Mouse (Mus musculus) ES-E14 (cell line): Measurements from ENCODE around the gene Kcnk2. TPM values are rescaled to one million over a fixed set of nuclear protein-coding genes. Genes with fewer than 3 reads are reported as not detected.

Experiments used
- DNase-seq: peaks from one replicate; pipeline ENCODE4 v3.0.0-alpha.2; 2013; ENCODE audit warnings: low read depth, low spot score
- H3K27ac ChIP-seq: 2 replicates; pipeline ENCODE4 v1.5.1; 2012; ENCODE audit warnings: low read depth, mild to moderate bottlenecking, low read length, moderate library complexity, mixed read lengths; ENCODE audit not compliant: poor library complexity, insufficient read depth, severe bottlenecking
- H3K36me3 ChIP-seq: 2 replicates; pipeline ENCODE4 v1.6.1; 2012; ENCODE audit warnings: mild to moderate bottlenecking, low read length, moderate library complexity, mixed read lengths; ENCODE audit not compliant: control insufficient read depth, poor library complexity, insufficient read depth, severe bottlenecking
- H3K4me1 ChIP-seq, 2 experiments: fragments of 150-350 bp in 1 of 2; sonication (generic) in 1 of 2; 2 replicates each; pipeline ENCODE4 v1.6.1; 2012; ENCODE audit warnings: low read length in 2 of 2, mild to moderate bottlenecking in 1 of 2, mixed read lengths in 1 of 2; ENCODE audit not compliant: control insufficient read depth in 2 of 2, insufficient read depth in 2 of 2, poor library complexity in 1 of 2
- H3K4me3 ChIP-seq, 2 experiments: fragments of 150-350 bp in 1 of 2; sonication (generic) in 1 of 2; 2 replicates each; pipeline ENCODE4 v1.5.1; 2012; ENCODE audit warnings: low read length in 2 of 2, low read depth in 1 of 2, mild to moderate bottlenecking in 1 of 2, mixed read lengths in 1 of 2; ENCODE audit not compliant: insufficient read depth in 1 of 2, poor library complexity in 1 of 2, severe bottlenecking in 1 of 2
- H3K9ac ChIP-seq: 2 replicates; pipeline ENCODE4 v1.6.1; 2012; ENCODE audit warnings: low read depth, mild to moderate bottlenecking, low read length, mixed read lengths; ENCODE audit not compliant: poor library complexity, insufficient read depth, severe bottlenecking
- H3K9me3 ChIP-seq: fragments of 150-350 bp; sonication (generic); 2 replicates; pipeline ENCODE4 v1.6.1; 2012; ENCODE audit warnings: low read depth, mild to moderate bottlenecking, low read length; ENCODE audit not compliant: control insufficient read depth, insufficient read depth
- CHD2 ChIP-seq: IDR thresholded peaks from 2 replicates; pipeline ENCODE4 v1.6.1; 2014; ENCODE audit warnings: mild to moderate bottlenecking, low read depth, low read length, inconsistent platforms
- HCFC1 ChIP-seq: IDR thresholded peaks from 2 replicates; pipeline ENCODE4 v1.6.1; 2012; ENCODE audit warnings: low read length, inconsistent platforms, borderline replicate concordance; ENCODE audit not compliant: insufficient read depth
- MAFK ChIP-seq: IDR thresholded peaks from 2 replicates; pipeline ENCODE4 v1.6.1; 2014; ENCODE audit warnings: mild to moderate bottlenecking, low read depth, low read length, inconsistent platforms; ENCODE audit not compliant: insufficient read depth
- ZC3H11A ChIP-seq: IDR thresholded peaks from 2 replicates; pipeline ENCODE4 v1.6.1; 2012; ENCODE audit warnings: low read depth, mild to moderate bottlenecking, inconsistent platforms, low read length, borderline replicate concordance
- ZNF384 ChIP-seq: IDR thresholded peaks from 2 replicates; pipeline ENCODE4 v1.6.1; 2012; ENCODE audit warnings: low read depth, low read length, inconsistent platforms
- in situ Hi-C, 2 experiments: fragments of 600-800 bp; cut with MboI; formaldehyde crosslinking; loops; one replicate each; pipeline ENCODE4 v1.15.1; 2025; ENCODE audit warnings: low sequenced_read_pairs in 2 of 2, inconsistent platforms in 1 of 2; ENCODE audit not compliant: unreplicated experiment in 2 of 2
- total RNA-seq: library from RNA; depleted of rRNA; stranded (reverse); fragments of 300-350 nt; gene quantifications from 2 replicates; pipeline ENCODE4 v1.2.3, GENCODE M21; 2012

The Kcnk2 gene
- total RNA-seq, 1 experiment = 0.94 TPM

DNA sequence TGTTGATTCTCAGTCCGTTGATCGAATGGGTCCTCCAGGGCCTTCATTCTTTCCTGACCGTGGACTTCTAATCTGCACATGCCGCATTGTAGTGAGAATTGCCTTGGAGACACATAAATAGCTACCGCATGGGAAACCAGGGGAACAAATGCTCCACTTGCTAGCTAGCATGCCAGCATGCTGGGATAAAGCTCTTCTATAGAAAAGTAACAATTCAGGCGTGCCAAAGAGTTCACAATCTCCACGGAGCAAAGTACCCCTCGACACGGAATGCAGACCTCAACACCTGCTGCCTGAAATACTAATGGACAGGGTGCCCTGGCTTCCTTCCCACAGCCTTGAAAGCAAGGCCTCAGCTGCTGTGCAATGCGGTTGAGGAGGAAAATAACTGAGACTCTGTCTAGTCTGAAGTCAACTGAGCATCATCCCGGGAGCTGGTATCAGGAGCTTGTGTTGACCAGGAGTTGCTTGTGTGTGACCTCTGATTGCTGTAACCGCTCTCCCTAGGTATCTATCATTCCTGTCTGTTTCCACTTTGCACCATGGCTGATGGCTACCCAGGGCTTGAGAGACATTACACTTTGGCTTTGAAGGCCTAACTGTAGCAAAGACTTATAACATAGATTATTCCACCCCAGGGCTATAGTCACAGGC lies 214.2 kb downstream of the Kcnk2 start:
- Histone ChIP-seq H3K9me3 (no peaks in the 10 kb centered on the region), H3K9ac (no peak overlapping the region), H3K4me3 (no peak overlapping the region), H3K4me1 (no peaks in the 10 kb centered on the region), H3K27ac (no peak overlapping the region), H3K36me3 (no peaks in the 10 kb centered on the region)
- DNase-seq = no peak
- in situ Hi-C loops = no loop called here
- TF ChIP-seq ZC3H11A (no peak), HCFC1 (no peak), ZNF384 (no peak), CHD2 (no peak), MAFK (no peak)

DNA sequence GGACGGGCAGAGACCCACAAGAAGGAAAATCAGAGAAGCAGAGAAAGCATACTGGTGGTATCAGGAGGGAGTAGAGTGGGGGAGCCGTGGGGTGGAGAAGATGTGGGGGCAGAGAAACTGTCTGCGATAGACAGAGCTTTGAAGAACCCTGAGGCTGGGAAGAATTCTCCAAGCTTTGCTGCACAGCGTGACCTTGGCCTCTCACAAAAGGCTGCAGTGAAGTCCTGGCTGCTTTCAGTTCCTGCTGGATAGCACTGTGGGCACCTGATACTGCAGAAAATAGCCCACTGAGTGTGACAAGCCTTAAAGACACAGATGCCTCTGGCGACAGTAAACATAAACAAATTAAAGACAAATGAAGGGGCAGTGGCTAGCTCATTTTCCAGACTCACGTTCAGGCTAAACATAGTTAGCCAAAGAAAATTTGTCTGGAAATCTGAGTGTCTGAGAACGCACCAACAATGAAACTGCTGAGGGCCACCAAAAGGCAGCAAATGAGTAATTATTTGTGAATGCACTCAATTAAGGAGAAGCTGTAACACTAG lies 216.8 kb downstream of the Kcnk2 start:
- TF ChIP-seq ZNF384 (no peak), ZC3H11A (no peak), CHD2 (no peak), MAFK (no peak), HCFC1 (no peak)
- Histone ChIP-seq H3K4me3 (no peak overlapping the region), H3K27ac (no peak overlapping the region), H3K4me1 (no peaks in the 10 kb centered on the region), H3K36me3 (no peaks in the 10 kb centered on the region), H3K9me3 (no peaks in the 10 kb centered on the region), H3K9ac (no peak overlapping the region)
- in situ Hi-C loops = no loop called here
- DNase-seq = no peak

DNA sequence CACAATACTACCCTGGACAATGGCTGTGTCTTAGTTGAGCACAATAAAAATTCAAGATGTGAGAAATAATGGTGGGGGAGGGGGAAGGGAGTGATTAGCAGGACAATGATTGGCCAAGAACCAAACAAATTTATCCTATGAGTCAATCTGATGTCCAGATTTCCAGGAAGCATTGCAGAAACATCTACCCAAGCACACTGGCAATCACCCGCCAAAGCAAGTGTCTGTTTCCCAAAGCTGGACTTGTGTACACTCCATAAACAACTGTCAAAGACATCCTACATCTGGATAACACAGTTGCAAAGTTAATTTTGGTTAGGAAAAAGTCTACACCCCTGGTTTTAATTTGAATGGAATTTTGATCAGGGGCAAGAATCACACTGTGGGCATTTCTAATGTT lies 224.3 kb downstream of the Kcnk2 start:
- DNase-seq = no peak
- H3K27ac ChIP-seq = no peak overlapping the region
- no peak overlapping the region for H3K4me3 ChIP-seq
- in situ Hi-C loops = no loop called here
- no peaks in the 10 kb centered on the region for H3K9me3 ChIP-seq
- no peaks in the 10 kb centered on the region for H3K4me1 ChIP-seq
- no peak overlapping the region for H3K9ac ChIP-seq
- no peaks in the 10 kb centered on the region for H3K36me3 ChIP-seq
- TF ChIP-seq HCFC1 (no peak), ZC3H11A (no peak), CHD2 (no peak), ZNF384 (no peak), MAFK (no peak)

DNA sequence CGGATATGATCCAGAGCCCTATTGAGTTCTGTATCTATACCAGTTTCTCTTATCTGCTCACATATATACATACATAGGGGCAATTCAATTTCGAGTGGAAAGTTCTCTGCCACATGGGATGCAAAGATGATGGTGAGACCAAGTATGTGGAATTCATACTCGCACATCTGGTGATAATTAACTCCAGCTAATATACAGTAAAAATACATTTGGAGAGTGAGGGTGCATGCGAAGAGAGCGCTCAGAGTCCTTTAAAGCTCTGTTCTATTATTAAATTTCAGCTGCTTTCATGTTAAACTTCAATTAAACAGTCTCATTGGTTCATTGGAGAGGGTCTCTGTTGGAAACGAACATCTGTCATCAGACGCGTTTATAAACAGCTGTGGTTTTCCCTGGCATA lies 228.6 kb downstream of the Kcnk2 start:
- DNase-seq = no peak

More for the DNA sequence above, 228.6 kb downstream of the Kcnk2 start:
- H3K27ac ChIP-seq = no peak overlapping the region
- H3K9ac ChIP-seq = no peak overlapping the region
- H3K4me1 ChIP-seq = no peaks in the 10 kb centered on the region
- in situ Hi-C loops = no loop called here
- no peaks in the 10 kb centered on the region for H3K36me3 ChIP-seq
- TF ChIP-seq ZNF384 (no peak), HCFC1 (no peak), CHD2 (no peak), ZC3H11A (no peak), MAFK (no peak)
- no peak overlapping the region for H3K4me3 ChIP-seq
- no peaks in the 10 kb centered on the region for H3K9me3 ChIP-seq
